Mouse (Mus musculus): ENCODE results near the gene Otoa.

Otoa gene

DNA sequence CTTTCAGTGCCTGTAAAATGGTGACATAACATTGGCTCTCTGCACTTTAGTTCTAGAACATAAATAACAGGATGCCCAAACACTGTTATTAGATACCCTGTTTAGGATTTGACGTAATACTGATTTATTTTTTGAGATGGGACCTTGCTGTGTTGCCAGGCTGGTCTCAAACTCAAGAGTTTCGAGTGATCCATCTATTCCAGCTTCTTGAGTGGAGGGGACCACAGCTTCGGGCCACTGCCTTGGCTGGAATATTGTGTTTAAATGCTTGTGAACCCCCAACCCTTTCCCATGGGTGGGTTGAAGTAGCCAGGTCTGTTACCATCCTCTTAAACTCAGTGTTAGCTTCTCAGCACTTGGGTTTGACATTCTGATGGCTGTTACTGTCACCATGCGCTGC, at the start of gene Otoa:
TSS of gene Otoa (plus strand) at position 301 of the 400 bp plus-strand sequence.
- no peak for DNase-seq (ENCODE audit: inconsistent ontology term)

DNA sequence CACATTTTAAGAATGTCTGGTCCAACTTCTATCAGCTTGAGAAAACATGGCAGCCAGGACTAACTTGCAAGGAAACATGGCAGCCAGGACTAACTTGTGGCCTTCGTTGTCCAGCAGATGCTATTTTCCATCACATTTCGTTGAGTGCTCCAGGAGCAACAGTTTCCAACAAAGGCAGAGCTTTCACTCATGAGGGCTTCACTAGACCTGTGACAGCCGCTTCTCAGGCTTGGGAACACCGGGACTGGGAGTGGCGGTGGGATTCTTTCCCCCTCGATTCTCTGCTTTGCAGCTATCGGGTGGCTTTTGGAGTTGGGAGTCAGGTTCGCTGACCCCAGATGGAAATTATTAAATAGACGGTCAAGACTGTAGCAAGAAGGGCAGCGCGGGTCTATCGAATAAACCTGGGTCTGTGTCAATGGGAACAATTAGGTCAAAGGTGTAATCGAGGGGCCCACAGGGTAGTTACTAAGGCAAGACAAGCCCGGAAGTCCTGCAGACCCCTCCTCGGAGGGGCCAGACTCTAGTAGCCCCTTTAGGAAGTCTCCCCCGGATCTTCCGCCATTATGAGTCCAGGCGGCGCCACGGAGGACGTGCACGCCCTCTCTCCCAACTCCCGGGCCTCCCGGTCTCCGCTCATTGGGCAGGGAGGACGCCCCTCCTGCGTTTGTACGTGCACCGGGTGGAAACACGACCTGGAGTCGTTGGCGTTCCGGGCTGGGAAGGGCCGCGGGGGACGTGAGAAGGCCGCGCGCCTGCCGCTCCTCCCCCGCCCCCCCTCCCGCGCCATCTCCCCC, 47.4 kb upstream of the Otoa start, which contains the start of gene Mettl9:
TSS of gene Mettl9 (plus strand) at position 590 of the 797 bp plus-strand sequence.
- peak; percentile 99 for DNase-seq (ENCODE audit: inconsistent ontology term)

GRCm38 (mm10) chr7:121034701-121035141, 46.7 kb upstream of the Otoa start:
- no peak for DNase-seq (ENCODE audit: inconsistent ontology term)

GRCm38 (mm10) chr7:121035161-121035721, 46.2 kb upstream of the Otoa start:
- DNase-seq (ENCODE audit: inconsistent ontology term) = peak; percentile 76

GRCm38 (mm10) chr7:121040595-121040994, 40.9 kb upstream of the Otoa start:
- no peak for DNase-seq (ENCODE audit: inconsistent ontology term)

- DNase-seq (ENCODE audit: inconsistent ontology term) = no peak
Observed at GRCm38 (mm10) chr7:121041989-121042388, 39.5 kb upstream of the Otoa start.

DNA sequence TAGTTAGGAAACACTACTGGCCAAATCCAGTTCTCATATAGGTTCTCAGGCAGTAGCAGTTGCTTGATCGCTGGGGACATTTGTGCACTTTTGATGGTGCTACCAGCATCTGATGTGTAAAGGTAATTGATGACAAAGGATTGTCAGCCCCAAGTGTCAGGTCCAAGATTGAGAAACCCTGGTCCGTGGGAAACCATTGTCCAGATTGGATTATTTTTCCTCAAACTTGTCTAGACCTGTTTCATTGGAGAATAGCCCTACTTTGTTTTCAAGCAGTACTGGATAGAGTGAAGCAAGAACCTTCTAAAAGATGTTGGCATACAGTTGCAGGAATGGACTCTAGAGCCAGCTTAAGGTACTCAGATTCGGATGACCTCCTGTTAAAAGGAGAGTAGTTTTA, 38.4 kb upstream of the Otoa start:
- DNase-seq (ENCODE audit: inconsistent ontology term) = no peak

GRCm38 (mm10) chr7:121043510-121043909, 37.9 kb upstream of the Otoa start:
- peak; percentile 45 for DNase-seq (ENCODE audit: inconsistent ontology term)

DNA sequence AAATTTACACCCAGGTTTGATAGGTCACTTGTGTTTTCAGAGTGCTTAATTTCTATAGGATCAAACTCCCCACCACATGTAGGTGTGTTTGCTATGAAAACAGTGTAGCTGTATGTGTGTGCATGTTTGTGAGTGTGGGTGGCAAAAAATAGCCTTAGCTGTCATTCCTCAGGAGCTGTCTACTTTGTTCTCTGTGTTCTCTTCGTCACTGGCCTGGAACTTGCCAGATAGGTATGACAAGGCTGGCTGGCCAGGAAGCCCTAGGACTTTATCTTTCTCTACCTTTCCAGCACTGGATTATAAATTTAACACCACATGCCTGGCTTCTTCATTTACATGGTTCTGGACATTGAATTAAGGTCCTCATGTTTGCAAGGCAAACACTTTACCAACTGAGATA, 37.2 kb upstream of the Otoa start:
- no peak for DNase-seq (ENCODE audit: inconsistent ontology term)

GRCm38 (mm10) chr7:121045671-121046453, 35.6 kb upstream of the Otoa start:
- DNase-seq (ENCODE audit: inconsistent ontology term) = peak; percentile 78

DNA sequence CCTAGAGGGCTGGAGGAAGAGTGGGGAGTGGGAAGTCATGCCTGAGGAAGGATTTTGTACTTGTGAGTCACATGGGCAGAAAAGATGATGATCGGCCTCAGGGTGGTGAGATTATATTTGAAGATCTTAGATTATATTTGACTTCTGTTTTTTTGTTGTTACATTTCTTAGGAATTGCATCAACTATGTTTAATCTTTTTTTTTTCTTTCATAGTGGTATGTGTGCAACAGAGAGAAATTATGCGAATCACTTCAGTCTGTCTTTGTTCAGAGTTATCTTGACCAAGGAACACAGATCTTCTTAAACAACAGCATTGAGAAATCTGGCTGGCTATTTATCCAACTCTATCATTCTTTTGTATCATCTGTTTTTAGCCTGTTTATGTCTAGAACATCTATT, 33.8 kb upstream of the Otoa start:
- no peak for DNase-seq (ENCODE audit: inconsistent ontology term)

- DNase-seq (ENCODE audit: inconsistent ontology term) = no peak
Observed at GRCm38 (mm10) chr7:121053071-121053470, 28.4 kb upstream of the Otoa start.

DNA sequence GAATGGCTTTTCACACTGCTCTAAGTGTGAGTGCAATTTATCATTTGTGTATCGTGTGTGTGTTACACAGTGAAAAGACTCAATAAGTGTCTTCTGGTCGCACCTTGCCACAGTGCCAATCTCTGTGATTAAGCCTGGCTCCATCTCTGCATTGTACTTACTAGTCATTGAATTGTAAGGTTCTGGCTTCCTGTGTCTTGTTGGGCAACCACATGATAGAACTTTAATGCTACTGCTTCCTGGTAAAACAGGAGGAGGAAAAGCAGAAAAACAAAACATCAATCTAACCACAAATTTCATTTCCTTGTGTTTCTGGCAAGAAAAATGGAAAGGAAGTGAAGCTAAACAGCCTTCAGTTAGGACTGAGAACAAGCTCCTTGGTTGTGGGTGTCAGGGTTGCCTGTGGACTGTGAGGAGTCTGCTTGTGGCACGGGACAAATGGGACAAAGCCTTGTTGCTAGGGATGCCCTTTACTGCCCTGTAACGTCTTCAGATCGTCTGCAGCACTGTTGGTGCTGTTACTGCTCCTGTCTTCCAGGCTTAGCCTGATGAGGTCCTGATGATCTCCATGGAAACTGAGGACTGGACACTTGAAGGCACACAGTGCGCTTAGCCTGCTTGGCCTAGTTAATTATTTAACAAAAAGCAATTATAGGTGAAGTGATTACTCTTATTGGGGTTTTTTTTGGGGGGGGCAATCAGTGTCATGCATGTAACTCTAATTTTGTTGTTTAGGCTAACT, 21.8 kb upstream of the Otoa start:
- DNase-seq (ENCODE audit: inconsistent ontology term) = no peak

GRCm38 (mm10) chr7:121064309-121064708, 17.1 kb upstream of the Otoa start:
- no peak for DNase-seq (ENCODE audit: inconsistent ontology term)

DNA sequence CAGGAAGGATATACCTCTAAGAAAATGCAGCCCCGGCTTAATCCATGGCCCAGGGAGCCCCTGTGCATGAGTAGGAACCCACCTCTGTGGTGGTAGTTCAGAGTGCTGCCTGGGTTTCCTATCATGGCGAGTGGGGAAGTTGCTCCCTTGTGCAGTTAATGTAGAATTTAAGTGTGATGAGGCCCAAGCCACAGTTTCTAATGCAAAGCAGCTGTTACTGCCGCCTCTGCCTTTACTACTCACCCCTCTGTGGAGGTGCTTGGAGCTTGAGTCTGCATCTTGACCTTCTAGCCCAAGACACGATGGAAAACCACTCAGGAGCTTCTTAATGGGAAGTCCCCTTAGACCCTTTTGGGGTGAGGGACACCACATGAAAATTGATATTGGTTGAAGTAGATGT, 10.2 kb upstream of the Otoa start:
- no peak for DNase-seq (ENCODE audit: inconsistent ontology term)

GRCm38 (mm10) chr7:121072506-121072905, 8.9 kb upstream of the Otoa start:
- DNase-seq (ENCODE audit: inconsistent ontology term) = no peak

DNA sequence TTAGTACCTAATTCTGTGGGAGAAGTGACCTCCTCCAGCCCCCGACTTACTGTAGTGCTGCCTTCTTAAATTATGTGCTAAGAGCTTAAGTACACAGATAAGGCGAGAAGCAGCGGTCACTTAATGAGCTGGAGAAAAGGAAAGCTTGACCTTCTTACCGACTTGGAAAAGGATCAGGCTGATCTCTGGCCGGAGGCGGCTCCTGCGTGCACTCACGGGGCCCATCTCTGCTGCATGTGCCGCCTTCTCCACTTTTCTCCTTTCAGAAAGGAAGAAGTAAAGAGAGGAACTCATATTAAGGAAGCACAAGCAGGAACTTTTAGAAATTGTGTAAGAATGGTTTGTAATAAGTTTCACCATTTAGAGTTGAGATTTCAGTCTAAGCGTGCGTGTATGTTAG, 7.2 kb upstream of the Otoa start, which contains the start of gene Igsf6:
TSS of gene Igsf6 (minus strand) at position 292 of the 400 bp plus-strand sequence.
- peak; percentile 13 for DNase-seq (ENCODE audit: inconsistent ontology term)

GRCm38 (mm10) chr7:121074801-121075400, 6.5 kb upstream of the Otoa start:
- DNase-seq (ENCODE audit: inconsistent ontology term) = no peak

DNA sequence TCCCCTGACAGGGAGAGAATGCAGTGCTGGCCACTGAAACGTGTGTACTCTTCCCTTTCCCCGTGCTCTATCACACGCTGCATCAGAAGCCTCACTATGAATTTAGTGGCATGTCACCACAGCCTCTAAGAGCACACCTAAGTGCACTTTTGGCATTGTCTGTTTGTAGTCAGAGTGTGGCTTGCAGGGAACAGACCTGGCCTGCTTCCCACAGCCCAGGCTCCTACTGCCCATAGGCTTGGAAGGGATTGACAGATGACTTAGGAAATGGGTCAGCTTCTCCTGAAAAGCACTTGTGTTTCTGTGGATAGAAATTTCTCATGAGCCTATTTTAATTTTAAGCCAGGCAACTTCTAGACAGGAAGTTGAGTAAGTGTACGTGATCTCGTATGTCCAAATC, 6.0 kb upstream of the Otoa start:
- DNase-seq (ENCODE audit: inconsistent ontology term) = no peak

DNA sequence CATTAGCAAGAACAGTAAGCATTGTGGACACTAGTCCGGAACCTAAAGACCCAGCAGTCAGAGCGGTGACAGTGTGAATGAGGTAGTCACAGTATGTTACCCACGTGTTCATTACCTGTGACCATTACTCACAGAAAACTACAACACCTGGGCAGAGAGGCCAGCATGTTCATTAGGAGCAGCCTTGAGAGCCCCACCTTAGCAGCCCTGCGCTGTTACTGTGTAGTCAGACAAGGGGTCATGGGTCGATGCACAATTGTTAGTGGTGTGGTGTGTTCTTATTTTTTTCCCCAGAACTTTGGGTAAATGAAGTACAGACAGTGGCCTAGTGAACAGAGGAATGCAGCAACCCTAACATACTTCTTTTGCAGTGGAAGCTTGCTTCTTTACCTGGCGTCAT, 4.1 kb upstream of the Otoa start:
- no peak for DNase-seq (ENCODE audit: inconsistent ontology term)

GRCm38 (mm10) chr7:121077829-121078228, 3.6 kb upstream of the Otoa start:
- DNase-seq (ENCODE audit: inconsistent ontology term) = peak; percentile 51

Measured in Muller cell, postnatal 12 days (primary cell).